Mouse (Mus musculus) skeletal muscle tissue, adult 2 months (tissue): ENCODE data around the gene Nfix.
A peak's percentile ranks its signal among the peaks of the same experiment; 100 is the strongest.

ENCODE experiments used
- DNase-seq: peaks from one replicate; pipeline ENCODE4 v3.0.0-alpha.2; 2012; ENCODE audit warnings: low read depth, low spot score

Gene Nfix

GRCm38 (mm10) chr8:84799999-84800831 lies at the start of gene Nfix:
Gene Nfix (minus strand): TSS chr8:84800344.
- peak; percentile 74 for DNase-seq

GRCm38 (mm10) chr8:84847684-84848435 lies 47.7 kb upstream of the Nfix start:
- no peak for DNase-seq

- DNase-seq, result peak; percentile 100
Measured at GRCm38 (mm10) chr8:84846722-84847572, 46.8 kb upstream of the Nfix start, which contains the start of gene Calr. Gene Calr (minus strand): TSS chr8:84846934.

- DNase-seq, result no peak
Measured at GRCm38 (mm10) chr8:84846094-84846721, 46.1 kb upstream of the Nfix start.

GRCm38 (mm10) chr8:84845355-84846093 lies 45.4 kb upstream of the Nfix start:
- no peak for DNase-seq

- no peak for DNase-seq
Measured at GRCm38 (mm10) chr8:84844397-84845070, 44.4 kb upstream of the Nfix start.

- DNase-seq, result no peak
Measured at GRCm38 (mm10) chr8:84841514-84841913, 41.4 kb upstream of the Nfix start.

GRCm38 (mm10) chr8:84840248-84840999 lies 40.3 kb upstream of the Nfix start, which contains the start of gene Rad23a:
Gene Rad23a (minus strand): TSS chr8:84840665.
- peak; percentile 89 for DNase-seq

- DNase-seq, result no peak
Measured at GRCm38 (mm10) chr8:84839875-84840247, 39.7 kb upstream of the Nfix start.

- no peak for DNase-seq
Measured at GRCm38 (mm10) chr8:84839411-84839810, 39.3 kb upstream of the Nfix start.

GRCm38 (mm10) chr8:84838513-84838912 lies 38.4 kb upstream of the Nfix start:
- no peak for DNase-seq

- no peak for DNase-seq
Measured at GRCm38 (mm10) chr8:84837912-84838470, 37.8 kb upstream of the Nfix start.

GRCm38 (mm10) chr8:84837149-84837911 lies 37.2 kb upstream of the Nfix start:
- no peak for DNase-seq

- DNase-seq, result no peak
Measured at GRCm38 (mm10) chr8:84834866-84835855, 35.0 kb upstream of the Nfix start.

GRCm38 (mm10) chr8:84834002-84834865 lies 34.1 kb upstream of the Nfix start:
- no peak for DNase-seq
